Mouse (Mus musculus): ENCODE data around the gene Bcl2l11.
"Not testable (repeated sequence)": the region's sequence is repeated elsewhere in the genome, so short reads cannot be mapped to it uniquely, and the experiment has no call there.

- not testable (repeated sequence) for TF ChIP-seq CTCF (IDR thresholded peaks at IDR 0.05); POLR2A (IDR thresholded peaks at IDR 0.05; ENCODE audit: insufficient read depth, low read depth, low read length)
These were observed 56.3 kb downstream of the Bcl2l11 start for GRCm38 (mm10) chr2:128182181-128182580.
